Mouse (Mus musculus) kidney, embryonic 14.5 days (tissue): ENCODE results near the gene Slc5a3. TPM values are rescaled to one million over a fixed set of nuclear protein-coding genes. Genes with fewer than 3 reads are reported as not detected.

ENCODE experiments used
- ATAC-seq: fragments of 200-750 bp; cut with Nextera tagmentation; 2 replicates; pipeline ENCODE4 v1.8.0; 2017; ENCODE audit warnings: moderate number of reproducible peaks, mild to moderate bottlenecking, moderate TSS enrichment, moderate library complexity; ENCODE audit not compliant: low FRiP score, low TSS enrichment
- H3K27ac ChIP-seq: fragments of 300-500 bp; sonication (generic); 2 replicates; pipeline ENCODE4 v1.5.1; 2014; ENCODE audit warnings: low read depth, mild to moderate bottlenecking, low read length, moderate library complexity, mixed read lengths
- H3K27me3 ChIP-seq: fragments of 300-500 bp; sonication (generic); 2 replicates; pipeline ENCODE4 v1.6.1; 2014; ENCODE audit warnings: mild to moderate bottlenecking, low read length; ENCODE audit not compliant: control insufficient read depth, insufficient read depth
- H3K36me3 ChIP-seq: fragments of 300-500 bp; sonication (generic); 2 replicates; pipeline ENCODE4 v1.6.1; 2014; ENCODE audit warnings: low read length, mixed read lengths; ENCODE audit not compliant: control insufficient read depth, insufficient read depth
- H3K4me1 ChIP-seq: fragments of 300-500 bp; sonication (generic); 2 replicates; pipeline ENCODE4 v1.6.1; 2014; ENCODE audit warnings: low read length, mixed read lengths; ENCODE audit not compliant: control insufficient read depth, insufficient read depth
- H3K4me2 ChIP-seq: fragments of 300-500 bp; sonication (generic); replicated peaks from 2 replicates; pipeline ENCODE4 v1.6.1; 2014; ENCODE audit warnings: low read depth, mild to moderate bottlenecking, low read length
- H3K4me3 ChIP-seq: fragments of 300-500 bp; sonication (generic); 2 replicates; pipeline ENCODE4 v1.5.1; 2014; ENCODE audit warnings: mild to moderate bottlenecking, low read length
- H3K9ac ChIP-seq: fragments of 300-500 bp; sonication (generic); 2 replicates; pipeline ENCODE4 v1.6.1; 2014; ENCODE audit warnings: low read depth, mild to moderate bottlenecking, low read length, moderate library complexity
- H3K9me3 ChIP-seq: fragments of 300-500 bp; sonication (generic); 2 replicates; pipeline ENCODE4 v1.6.1; 2016; ENCODE audit warnings: low read length; ENCODE audit not compliant: control insufficient read depth
- WGBS: fragments of 180-500 bp; shearing (Covaris S2); extraction: QIAGEN DNeasy Blood & Tissue Kit; methylation state at CpG from one replicate; pipeline ENCODE4 v1.1.7; 2014; 5-methylcytosine and 5-hydroxymethylcytosine counted together
- polyA plus RNA-seq: library from polyadenylated mRNA; unstranded; fragments of >200 nt; fragmentation: Nextera tagmentation; extraction: Ambion mirVana; gene quantifications from 2 replicates; pipeline ENCODE4 v1.2.1, GENCODE M21; 2014

Slc5a3 gene
- polyA plus RNA-seq, 1 experiment from 2014 or later, result 13.6 TPM

DNA sequence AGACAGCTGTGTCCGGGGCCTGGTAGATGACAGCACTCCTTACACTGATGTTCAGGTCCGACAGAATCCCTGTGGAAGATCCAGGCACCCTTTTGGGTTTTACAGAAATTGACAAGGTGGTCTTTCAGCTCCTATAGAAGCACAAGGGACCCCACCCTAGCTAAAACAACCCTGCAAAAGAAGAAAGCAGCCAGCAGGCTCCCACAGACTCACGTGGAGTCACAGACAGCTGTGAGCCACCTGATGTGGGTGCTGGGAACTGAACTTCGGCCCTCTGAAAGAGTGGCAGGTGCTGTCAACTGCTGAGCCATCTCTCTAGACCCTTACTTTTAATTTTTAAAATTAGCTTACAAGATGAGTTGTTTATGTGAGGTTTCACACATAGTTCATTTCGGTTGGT, 23.4 kb upstream of the Slc5a3 start:
- Histone ChIP-seq H3K4me1 (0 out of 2 replicates have a peak, but pooled peaks cover 3% of the 10 kb centered on the region), H3K4me2 (no peak overlapping the region), H3K27ac (no peak overlapping the region), H3K36me3 (no peaks in the 10 kb centered on the region), H3K4me3 (no peak overlapping the region), H3K27me3 (no peaks in the 10 kb centered on the region), H3K9ac (no peak overlapping the region), H3K9me3 (peaks cover under 1% of the 10 kb centered on the region; the same call in 1 of the 2 replicates)
- no peak for ATAC-seq
- WGBS, result 79% methylated on average over 5 of the region's 5 CpGs

- no peak for ATAC-seq
- 44% methylated on average over 8 of the region's 8 CpGs for WGBS
- H3K9ac ChIP-seq, result no peak overlapping the region
- no peak overlapping the region for H3K4me2 ChIP-seq
- H3K36me3 ChIP-seq, result no peaks in the 10 kb centered on the region
- no peaks in the 10 kb centered on the region for H3K27me3 ChIP-seq
- H3K9me3 ChIP-seq, result peaks cover 3% of the 10 kb centered on the region; the same call in 1 of the 2 replicates
- H3K4me3 ChIP-seq, result no peak overlapping the region
- 0 out of 2 replicates have a peak, but pooled peaks cover 3% of the 10 kb centered on the region for H3K4me1 ChIP-seq
- H3K27ac ChIP-seq, result no peak overlapping the region
These were observed 21.4 kb upstream of the Slc5a3 start for GRCm38 (mm10) chr16:92036701-92037100.

DNA sequence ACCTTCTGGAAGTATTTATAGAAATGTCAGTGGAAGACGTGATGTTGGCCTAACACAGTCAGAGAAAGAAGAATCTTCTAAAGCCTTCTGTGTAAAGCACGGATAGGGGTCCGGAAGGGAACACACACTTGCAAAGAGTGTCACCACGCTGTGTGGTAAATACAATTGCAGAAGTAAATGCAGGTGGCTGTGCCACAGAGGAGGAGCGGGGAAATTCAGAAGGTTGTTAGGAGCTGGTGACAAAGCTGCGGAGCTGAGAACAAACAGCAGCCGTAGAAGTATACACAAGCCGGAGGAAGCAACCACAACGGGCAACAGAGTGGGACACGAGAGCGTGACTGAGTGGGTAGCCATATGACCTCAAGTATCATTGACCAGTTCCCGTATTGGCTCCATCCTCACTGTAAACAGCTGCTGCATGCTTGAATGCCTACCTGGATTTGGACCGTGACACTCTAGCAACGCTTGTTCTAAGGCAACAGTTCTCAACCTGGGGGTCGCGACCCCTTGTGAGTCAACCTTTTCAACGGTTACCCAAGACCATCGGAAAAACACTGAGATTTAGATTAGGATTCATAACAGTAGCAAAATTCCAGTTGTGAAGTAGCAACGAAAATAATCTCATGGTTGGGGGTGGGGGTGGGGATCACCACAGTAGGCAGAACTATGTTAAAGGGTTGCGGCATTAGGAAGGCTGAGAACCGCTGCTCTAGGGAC, 20.1 kb upstream of the Slc5a3 start:
- H3K36me3 ChIP-seq, result no peaks in the 10 kb centered on the region
- H3K4me3 ChIP-seq, result no peak overlapping the region
- ATAC-seq, result no peak
- H3K27me3 ChIP-seq, result no peaks in the 10 kb centered on the region
- 0 out of 2 replicates have a peak, but pooled peaks cover 3% of the 10 kb centered on the region for H3K4me1 ChIP-seq
- no peak overlapping the region for H3K27ac ChIP-seq
- H3K9ac ChIP-seq, result no peak overlapping the region
- peaks cover 3% of the 10 kb centered on the region; the same call in 1 of the 2 replicates for H3K9me3 ChIP-seq
- no peak overlapping the region for H3K4me2 ChIP-seq
- 75% methylated on average over 21 of the region's 21 CpGs for WGBS

GRCm38 (mm10) chr16:92039421-92039820, 18.7 kb upstream of the Slc5a3 start:
- Histone ChIP-seq H3K27ac (no peak overlapping the region), H3K4me1 (0 out of 2 replicates have a peak, but pooled peaks cover 3% of the 10 kb centered on the region), H3K27me3 (no peaks in the 10 kb centered on the region), H3K9ac (no peak overlapping the region), H3K9me3 (peaks cover 3% of the 10 kb centered on the region; the same call in 1 of the 2 replicates), H3K4me3 (no peak overlapping the region), H3K36me3 (no peaks in the 10 kb centered on the region), H3K4me2 (no peak overlapping the region)
- WGBS, result 86% methylated on average over 7 of the region's 7 CpGs
- no peak for ATAC-seq

- Histone ChIP-seq H3K9me3 (peaks cover 3% of the 10 kb centered on the region; the same call in 1 of the 2 replicates), H3K27ac (no peak overlapping the region), H3K9ac (no peak overlapping the region), H3K36me3 (no peaks in the 10 kb centered on the region), H3K27me3 (no peaks in the 10 kb centered on the region), H3K4me1 (0 out of 2 replicates have a peak, but pooled peaks cover 3% of the 10 kb centered on the region), H3K4me3 (no peak overlapping the region), H3K4me2 (no peak overlapping the region)
- 96% methylated on average over 11 of the region's 11 CpGs for WGBS
- no peak for ATAC-seq
These were observed 18.2 kb upstream of the Slc5a3 start for GRCm38 (mm10) chr16:92039966-92040365.

DNA sequence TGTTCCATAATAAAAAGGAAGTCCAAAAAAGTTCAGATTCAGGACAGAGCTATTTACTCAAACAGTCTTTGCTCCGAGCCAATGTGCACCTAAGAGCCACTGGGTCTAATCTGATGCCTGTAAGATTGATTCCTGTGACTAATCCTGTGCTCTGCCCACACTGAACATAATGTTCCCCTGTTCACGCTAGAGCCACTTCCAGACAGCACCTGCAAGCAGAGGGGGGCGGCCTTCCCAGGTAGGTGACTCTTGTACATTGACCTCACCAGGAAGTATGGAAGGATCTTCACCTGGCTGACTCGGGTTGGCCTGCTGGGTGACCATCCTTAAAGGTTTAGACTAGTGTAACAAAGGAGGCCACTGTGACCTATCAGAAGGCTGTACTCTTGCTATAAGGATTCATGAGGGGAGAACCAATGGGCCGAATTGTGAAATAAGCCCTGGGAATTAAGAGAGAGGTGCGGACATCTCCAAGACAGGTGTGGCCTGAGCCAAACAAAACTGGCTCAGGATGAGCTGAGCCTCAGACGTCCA, 6.3 kb upstream of the Slc5a3 start:
- H3K27me3 ChIP-seq, result no peaks in the 10 kb centered on the region
- H3K9me3 ChIP-seq, result peaks cover 8% of the 10 kb centered on the region
- no peak overlapping the region for H3K27ac ChIP-seq
- H3K4me2 ChIP-seq, result no peak overlapping the region
- no peaks in the 10 kb centered on the region for H3K36me3 ChIP-seq
- H3K4me1 ChIP-seq, result no peaks in the 10 kb centered on the region
- no peak overlapping the region for H3K9ac ChIP-seq
- WGBS, result 79% methylated on average over 7 of the region's 7 CpGs
- no peak for ATAC-seq
- H3K4me3 ChIP-seq, result no peak overlapping the region

DNA sequence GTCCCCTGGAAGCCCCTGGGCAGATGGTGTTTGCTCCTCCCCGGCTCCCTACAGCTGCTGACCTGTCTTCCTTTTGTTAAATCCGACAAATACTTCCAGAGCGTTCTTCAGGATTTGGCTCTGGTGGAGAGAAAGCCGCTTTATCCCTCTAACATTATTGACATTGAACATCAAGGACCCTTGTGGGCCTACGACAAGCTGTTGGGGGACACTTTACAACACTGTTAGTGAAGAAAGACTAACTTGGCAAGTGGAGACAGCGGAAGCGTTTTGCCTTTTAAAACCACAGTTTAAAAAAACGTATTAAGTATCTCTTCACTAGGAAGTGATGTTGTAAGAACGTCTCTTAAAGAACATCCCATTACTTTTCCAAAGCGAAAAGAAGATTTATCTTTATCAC, 5.6 kb upstream of the Slc5a3 start:
- 74% methylated on average over 10 of the region's 10 CpGs for WGBS
- Histone ChIP-seq H3K4me1 (no peaks in the 10 kb centered on the region), H3K9me3 (peaks cover 8% of the 10 kb centered on the region), H3K36me3 (no peaks in the 10 kb centered on the region), H3K27me3 (no peaks in the 10 kb centered on the region), H3K9ac (no peak overlapping the region), H3K4me2 (no peak overlapping the region), H3K27ac (no peak overlapping the region), H3K4me3 (no peak overlapping the region)
- no peak for ATAC-seq

- 55% methylated on average over 2 of the region's 2 CpGs for WGBS
- 0 out of 2 replicates have a peak overlapping the region, but pooled peaks have one; percentile 85 for H3K4me2 ChIP-seq
- no peak for ATAC-seq
These were observed 1.4 kb upstream of the Slc5a3 start for GRCm38 (mm10) chr16:92056711-92057110.

DNA sequence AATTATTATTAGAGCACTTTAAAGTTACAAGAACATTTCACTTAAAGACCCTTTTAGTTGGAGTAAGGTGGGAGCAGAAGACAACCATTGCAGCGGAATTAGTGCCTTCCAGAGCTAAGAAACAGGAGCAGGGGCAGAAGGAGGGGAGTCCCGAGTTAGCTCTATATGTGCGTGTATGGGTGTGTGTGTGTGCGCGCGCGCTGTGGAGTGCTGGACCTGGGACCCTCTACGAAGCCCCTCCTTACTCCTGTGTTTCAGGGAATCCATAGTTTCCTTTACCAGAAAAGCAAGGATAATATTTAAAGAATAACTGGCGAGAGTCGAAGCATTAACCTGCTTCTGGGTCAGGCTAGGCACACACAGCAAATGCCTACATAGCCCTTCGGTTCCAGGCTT, 668 bp upstream of the Slc5a3 start:
- no peaks in the 10 kb centered on the region for H3K27me3 ChIP-seq
- H3K9ac ChIP-seq, result peak overlapping the region; percentile 89
- peak; percentile 38 for ATAC-seq
- peaks cover 8% of the 10 kb centered on the region for H3K9me3 ChIP-seq
- peak overlapping the region; percentile 80 for H3K27ac ChIP-seq
- 2% methylated on average over 11 of the region's 11 CpGs for WGBS
- peaks cover 21% of the 10 kb centered on the region for H3K4me1 ChIP-seq
- peaks cover 17% of the 10 kb centered on the region; the same call in 1 of the 2 replicates for H3K36me3 ChIP-seq
- H3K4me2 ChIP-seq, result peak overlapping the region; percentile 85
- H3K4me3 ChIP-seq, result peak overlapping the region; percentile 90

More at GRCm38 (mm10) chr16:92056711-92057110, 1.4 kb upstream of the Slc5a3 start:
- Histone ChIP-seq H3K27ac (no peak overlapping the region), H3K4me3 (no peak overlapping the region), H3K36me3 (peaks cover 14% of the 10 kb centered on the region; the same call in 1 of the 2 replicates), H3K9ac (no peak overlapping the region), H3K9me3 (peaks cover 8% of the 10 kb centered on the region), H3K27me3 (no peaks in the 10 kb centered on the region), H3K4me1 (peaks cover 21% of the 10 kb centered on the region)
